Mouse (Mus musculus): Measurements from ENCODE around the gene Dtnb.

- TF ChIP-seq CTCF (IDR thresholded peaks at IDR 0.05; ENCODE audit: low read depth, low read length) (no peak), POLR2A (IDR thresholded peaks at IDR 0.05; ENCODE audit: borderline replicate concordance, low read depth, low read length) (no peak)
These were observed 85.1 kb downstream of the Dtnb start for GRCm38 (mm10) chr12:3657234-3657633.

Measured in bone marrow macrophage, adult 2 months (primary cell).